Mouse (Mus musculus) forebrain, embryonic 12.5 days (tissue): ENCODE measurements around the gene Top2a. TPM values are rescaled to one million over a fixed set of nuclear protein-coding genes. Genes with fewer than 3 reads are reported as not detected.

Source experiments
- ATAC-seq: fragments of 200-750 bp; cut with Nextera tagmentation; 2 replicates; pipeline ENCODE4 v1.8.0; 2017; ENCODE audit warnings: moderate TSS enrichment; ENCODE audit not compliant: low FRiP score
- H3K27ac ChIP-seq: fragments of 300-500 bp; sonication (generic); 2 replicates; pipeline ENCODE4 v1.5.1; 2016; ENCODE audit warnings: mild to moderate bottlenecking
- H3K27me3 ChIP-seq: fragments of 300-500 bp; sonication (generic); 2 replicates; pipeline ENCODE4 v1.6.1; 2016; ENCODE audit warnings: mild to moderate bottlenecking
- H3K36me3 ChIP-seq: fragments of 300-500 bp; sonication (generic); replicated peaks from 2 replicates; pipeline ENCODE4 v1.6.1; 2016; ENCODE audit warnings: mild to moderate bottlenecking
- H3K4me1 ChIP-seq: fragments of 300-500 bp; sonication (generic); 2 replicates; pipeline ENCODE4 v1.6.1; 2016
- H3K4me2 ChIP-seq: fragments of 300-500 bp; sonication (generic); 2 replicates; pipeline ENCODE4 v1.6.1; 2016; ENCODE audit warnings: mild to moderate bottlenecking, moderate library complexity
- H3K4me3 ChIP-seq: fragments of 300-500 bp; sonication (generic); replicated peaks from 2 replicates; pipeline ENCODE4 v1.5.1; 2016; ENCODE audit warnings: mild to moderate bottlenecking
- H3K9ac ChIP-seq: fragments of 300-500 bp; sonication (generic); 2 replicates; pipeline ENCODE4 v1.6.1; 2016; ENCODE audit warnings: mild to moderate bottlenecking
- H3K9me3 ChIP-seq: fragments of 300-500 bp; sonication (generic); 2 replicates; pipeline ENCODE4 v1.6.1; 2016
- WGBS: fragments of 180-500 bp; shearing (Covaris S2); methylation state at CpG from one replicate; pipeline ENCODE4 v1.1.7; 2016; 5-methylcytosine and 5-hydroxymethylcytosine counted together
- polyA plus RNA-seq: library from polyadenylated mRNA; unstranded; fragments of >200 nt; fragmentation: Nextera tagmentation; extraction: Ambion mirVana; gene quantifications from 2 replicates; pipeline ENCODE4 v1.2.1, GENCODE M21; 2016

The Top2a gene
- 355 and 367 TPM in 2 replicates for polyA plus RNA-seq

- Histone ChIP-seq H3K4me2 (peak within 1 kb of the TSS; percentile 61), H3K9ac (peak within 1 kb of the TSS; percentile 77), H3K9me3 (no peaks in the 10 kb centered on the region), H3K27me3 (0 out of 2 replicates have a peak, but pooled peaks cover 2% of the 10 kb centered on the region), H3K4me1 (peaks cover 29% of the 10 kb centered on the region), H3K27ac (peak within 1 kb of the TSS; percentile 83), H3K4me3 (peak within 1 kb of the TSS; percentile 70), H3K36me3 (peaks cover 29% of the 10 kb centered on the region)
- ATAC-seq = peak; percentile 97
- WGBS = under 1% methylated on average over 54 of the region's 54 CpGs
Measured at GRCm38 (mm10) chr11:99023500-99024467, at the start of gene Top2a. Gene Top2a, minus strand, starts transcription at chr11:99024189.

- no peak for ATAC-seq
- H3K27ac ChIP-seq = no peak overlapping the region
- H3K36me3 ChIP-seq = no peaks in the 10 kb centered on the region
- H3K9ac ChIP-seq = no peak overlapping the region
- no peak overlapping the region for H3K4me3 ChIP-seq
- peaks cover 14% of the 10 kb centered on the region for H3K4me1 ChIP-seq
- no peak overlapping the region for H3K4me2 ChIP-seq
- H3K27me3 ChIP-seq = no peaks in the 10 kb centered on the region
- WGBS = 54% methylated on average over 5 of the region's 5 CpGs
- H3K9me3 ChIP-seq = no peaks in the 10 kb centered on the region
Measured at GRCm38 (mm10) chr11:99073781-99074180, 49.8 kb upstream of the Top2a start.

- WGBS = 25% methylated on average over 6 of the region's 6 CpGs
- H3K4me1 ChIP-seq = peaks cover 14% of the 10 kb centered on the region
- no peak overlapping the region for H3K4me2 ChIP-seq
- no peak for ATAC-seq
- H3K4me3 ChIP-seq = no peak overlapping the region
- no peaks in the 10 kb centered on the region for H3K27me3 ChIP-seq
- H3K9ac ChIP-seq = no peak overlapping the region
- no peaks in the 10 kb centered on the region for H3K9me3 ChIP-seq
- H3K27ac ChIP-seq = no peak overlapping the region
- H3K36me3 ChIP-seq = no peaks in the 10 kb centered on the region
Measured at GRCm38 (mm10) chr11:99071866-99072265, 47.9 kb upstream of the Top2a start.

- no peak overlapping the region for H3K27ac ChIP-seq
- no peaks in the 10 kb centered on the region for H3K27me3 ChIP-seq
- no peak overlapping the region for H3K4me3 ChIP-seq
- H3K9me3 ChIP-seq = no peaks in the 10 kb centered on the region
- no peaks in the 10 kb centered on the region for H3K36me3 ChIP-seq
- H3K9ac ChIP-seq = no peak overlapping the region
- WGBS = 89% methylated on average over 5 of the region's 5 CpGs
- ATAC-seq = no peak
- H3K4me1 ChIP-seq = peaks cover 13% of the 10 kb centered on the region
- no peak overlapping the region for H3K4me2 ChIP-seq
Measured at GRCm38 (mm10) chr11:99068455-99068854, 44.5 kb upstream of the Top2a start.

GRCm38 (mm10) chr11:99067591-99067990 lies 43.6 kb upstream of the Top2a start:
- Histone ChIP-seq H3K4me2 (no peak overlapping the region), H3K27ac (no peak overlapping the region), H3K9ac (no peak overlapping the region), H3K4me1 (peaks cover 17% of the 10 kb centered on the region), H3K9me3 (no peaks in the 10 kb centered on the region), H3K36me3 (no peaks in the 10 kb centered on the region), H3K27me3 (no peaks in the 10 kb centered on the region), H3K4me3 (no peak overlapping the region)
- 88% methylated on average over 8 of the region's 8 CpGs for WGBS
- ATAC-seq = no peak

GRCm38 (mm10) chr11:99065979-99066378 lies 42.0 kb upstream of the Top2a start:
- Histone ChIP-seq H3K9me3 (no peaks in the 10 kb centered on the region), H3K9ac (no peak overlapping the region), H3K4me3 (no peak overlapping the region), H3K36me3 (no peaks in the 10 kb centered on the region), H3K27ac (no peak overlapping the region), H3K4me1 (peaks cover 8% of the 10 kb centered on the region), H3K4me2 (no peak overlapping the region), H3K27me3 (no peaks in the 10 kb centered on the region)
- 0 out of 2 replicates have a peak, but pooled peaks have one; percentile 39 for ATAC-seq
- WGBS = 21% methylated on average over 2 of the region's 2 CpGs

GRCm38 (mm10) chr11:99065353-99065752 lies 41.4 kb upstream of the Top2a start:
- no peaks in the 10 kb centered on the region for H3K9me3 ChIP-seq
- ATAC-seq = no peak
- no peak overlapping the region for H3K4me2 ChIP-seq
- H3K9ac ChIP-seq = no peak overlapping the region
- peaks cover 8% of the 10 kb centered on the region for H3K4me1 ChIP-seq
- no peak overlapping the region for H3K4me3 ChIP-seq
- WGBS = 75% methylated on average over 3 of the region's 3 CpGs
- no peaks in the 10 kb centered on the region for H3K27me3 ChIP-seq
- H3K36me3 ChIP-seq = no peaks in the 10 kb centered on the region
- H3K27ac ChIP-seq = no peak overlapping the region

- H3K4me2 ChIP-seq = no peak overlapping the region
Measured at GRCm38 (mm10) chr11:99063406-99064131, 39.6 kb upstream of the Top2a start.

GRCm38 (mm10) chr11:99062661-99063060 lies 38.7 kb upstream of the Top2a start:
- no peaks in the 10 kb centered on the region for H3K36me3 ChIP-seq
- no peak for ATAC-seq
- 89% methylated on average over 7 of the region's 7 CpGs for whole genome bisulfite sequencing

More at GRCm38 (mm10) chr11:99063406-99064131, 39.6 kb upstream of the Top2a start:
- WGBS = 37% methylated on average over 8 of the region's 8 CpGs
- Histone ChIP-seq H3K27ac (no peak overlapping the region), H3K9ac (no peak overlapping the region), H3K36me3 (no peaks in the 10 kb centered on the region), H3K27me3 (no peaks in the 10 kb centered on the region), H3K9me3 (no peaks in the 10 kb centered on the region), H3K4me1 (peaks cover 8% of the 10 kb centered on the region), H3K4me3 (no peak overlapping the region)
- no peak for ATAC-seq

GRCm38 (mm10) chr11:99060435-99060834 lies 36.4 kb upstream of the Top2a start:
- no peaks in the 10 kb centered on the region for H3K36me3 ChIP-seq
- no peaks in the 10 kb centered on the region for H3K9me3 ChIP-seq
- no peak overlapping the region for H3K27ac ChIP-seq
- H3K4me2 ChIP-seq = no peak overlapping the region
- H3K27me3 ChIP-seq = no peaks in the 10 kb centered on the region
- H3K4me3 ChIP-seq = no peak overlapping the region
- H3K4me1 ChIP-seq = peaks cover 14% of the 10 kb centered on the region
- H3K9ac ChIP-seq = no peak overlapping the region
- 79% methylated on average over 3 of the region's 3 CpGs for WGBS
- ATAC-seq = no peak

More at GRCm38 (mm10) chr11:99062661-99063060, 38.7 kb upstream of the Top2a start:
- H3K27ac ChIP-seq = no peak overlapping the region
- H3K9me3 ChIP-seq = no peaks in the 10 kb centered on the region
- H3K4me2 ChIP-seq = no peak overlapping the region
- H3K4me1 ChIP-seq = peaks cover 8% of the 10 kb centered on the region
- no peak overlapping the region for H3K9ac ChIP-seq
- H3K27me3 ChIP-seq = no peaks in the 10 kb centered on the region
- no peak overlapping the region for H3K4me3 ChIP-seq

GRCm38 (mm10) chr11:99055571-99056452 lies 31.8 kb upstream of the Top2a start:
- Histone ChIP-seq H3K36me3 (peaks cover 14% of the 10 kb centered on the region), H3K4me1 (peaks cover 13% of the 10 kb centered on the region), H3K9ac (no peak overlapping the region), H3K27ac (0 out of 2 replicates have a peak overlapping the region, but pooled peaks have one; percentile 1), H3K4me3 (no peak overlapping the region), H3K27me3 (no peaks in the 10 kb centered on the region), H3K9me3 (no peaks in the 10 kb centered on the region), H3K4me2 (no peak overlapping the region)
- ATAC-seq = no peak
- 4% methylated on average over 8 of the region's 8 CpGs for WGBS
